Mouse (Mus musculus): ENCODE data around the gene Htr1b.

The Htr1b gene

GRCm38 (mm10) chr9:81633437-81633973 lies at the start of gene Htr1b:
Htr1b (minus strand) TSS chr9:81633828.
- DNase-seq (ENCODE audit: low read depth, low spot score), result no peak

- DNase-seq (ENCODE audit: low read depth, low spot score), result no peak
Observed at GRCm38 (mm10) chr9:81676716-81677115, 43.1 kb upstream of the Htr1b start.

GRCm38 (mm10) chr9:81637486-81637885 lies 3.9 kb upstream of the Htr1b start:
- DNase-seq (ENCODE audit: low read depth, low spot score), result no peak

GRCm38 (mm10) chr9:81635109-81635508 lies 1.5 kb upstream of the Htr1b start:
- DNase-seq (ENCODE audit: low read depth, low spot score), result no peak

GRCm38 (mm10) chr9:81634163-81634562 lies 535 bp upstream of the Htr1b start:
- DNase-seq (ENCODE audit: low read depth, low spot score), result no peak

DNA sequence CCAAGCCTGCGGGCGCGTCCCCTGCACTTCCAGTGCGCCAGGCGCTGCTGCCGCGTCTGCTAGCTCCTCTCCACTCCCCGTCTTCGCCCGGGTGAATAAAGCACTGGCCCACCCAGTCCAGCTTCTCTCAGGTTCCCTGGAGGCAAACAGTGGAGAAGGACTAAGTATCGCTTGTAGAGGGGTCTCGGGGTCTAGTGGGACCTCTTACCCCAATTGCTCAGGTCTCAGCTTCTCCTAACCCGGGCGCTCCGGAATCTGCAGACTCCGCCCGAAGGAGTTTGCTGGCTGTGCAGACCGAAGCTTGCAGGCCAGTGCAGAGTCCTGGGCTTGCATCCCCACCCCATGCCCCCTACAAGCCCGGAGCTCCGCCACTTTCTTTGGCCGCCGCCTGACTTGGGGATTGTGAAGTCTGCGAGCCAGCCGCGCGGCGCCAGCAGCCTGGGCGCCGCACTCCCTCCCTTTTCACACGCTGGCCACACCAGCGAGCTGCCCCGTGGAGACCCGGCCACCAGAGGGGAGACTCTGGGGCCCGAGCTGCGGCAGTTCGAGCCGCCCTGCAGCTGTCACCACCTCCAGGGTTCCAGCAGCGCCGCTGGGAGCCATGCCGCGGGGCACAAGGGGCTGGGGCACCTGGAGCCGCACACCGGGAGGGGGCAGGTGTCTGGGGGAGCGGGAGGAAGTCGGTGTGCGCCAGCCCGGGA lies 742 bp downstream of the Htr1b start:
- DNase-seq (ENCODE audit: low read depth, low spot score), result no peak

DNA sequence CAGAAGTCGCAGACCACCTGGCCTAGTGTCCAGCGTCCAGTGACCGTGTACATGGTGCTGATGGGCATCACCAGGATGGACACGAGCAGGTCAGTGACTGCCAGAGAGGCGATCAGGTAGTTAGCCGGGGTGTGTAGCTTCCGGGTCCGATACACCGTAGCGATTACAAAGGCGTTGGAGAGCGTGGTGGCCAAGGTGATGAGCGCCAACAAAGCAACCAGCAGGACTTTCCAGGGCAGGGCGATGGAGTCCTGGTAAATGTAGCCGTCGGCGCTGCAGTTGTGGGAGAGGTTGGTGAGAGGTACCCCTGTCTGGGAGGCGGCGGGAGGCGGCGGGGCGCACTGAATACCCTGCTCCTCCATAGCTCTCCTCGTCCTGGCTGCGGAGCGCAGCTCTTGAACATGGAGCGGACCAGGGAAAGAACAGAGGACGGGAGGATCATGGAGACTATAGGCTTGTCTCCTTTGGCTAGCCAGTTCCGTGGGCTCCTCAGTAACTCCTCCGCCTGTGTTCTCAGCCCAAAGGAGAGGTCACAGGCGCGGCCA lies 1.4 kb downstream of the Htr1b start:
- DNase-seq (ENCODE audit: low read depth, low spot score), result no peak

GRCm38 (mm10) chr9:81631581-81632091 lies 2.0 kb downstream of the Htr1b start:
- DNase-seq (ENCODE audit: low read depth, low spot score), result no peak

GRCm38 (mm10) chr9:81626899-81627606 lies 6.6 kb downstream of the Htr1b start:
- no peak for DNase-seq (ENCODE audit: low read depth, low spot score)

DNA sequence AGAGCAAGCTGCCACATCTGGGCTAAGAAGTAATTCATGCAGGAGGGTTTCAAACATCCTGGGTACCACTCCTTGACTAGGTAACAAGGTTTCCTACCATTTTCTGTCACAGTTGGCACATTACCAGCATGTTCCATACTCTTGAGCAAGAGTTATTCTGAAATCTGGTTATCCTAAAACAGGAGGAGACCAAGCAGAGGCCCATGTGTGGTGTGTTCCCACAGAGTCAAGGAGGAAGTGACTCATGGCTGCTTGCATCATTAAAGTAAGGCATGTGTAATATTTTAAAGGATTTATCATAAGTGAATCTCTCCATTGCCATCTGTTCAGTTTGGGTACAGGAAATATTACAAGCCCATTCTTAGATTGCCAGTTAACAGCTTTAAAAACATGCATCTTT lies 7.7 kb downstream of the Htr1b start:
- no peak for DNase-seq (ENCODE audit: low read depth, low spot score)

DNA sequence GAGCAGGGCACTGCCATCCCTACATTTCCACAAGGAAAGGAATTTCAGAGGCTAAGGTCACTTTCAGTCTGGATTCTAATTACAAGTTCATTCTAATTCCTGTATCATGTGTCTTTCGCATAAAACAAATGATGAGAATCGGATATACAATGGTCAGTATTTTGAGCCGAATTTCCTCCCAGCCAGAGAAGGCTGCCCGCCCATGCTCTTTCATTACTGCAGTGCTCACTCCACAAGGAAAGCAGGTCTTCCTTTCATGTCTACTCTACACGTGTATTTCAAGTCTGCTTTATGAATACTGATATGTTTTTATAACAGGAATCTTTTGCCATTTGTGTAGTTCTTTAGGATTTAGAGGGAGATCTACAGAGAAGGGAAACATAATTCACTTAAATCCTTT lies 10.8 kb downstream of the Htr1b start:
- no peak for DNase-seq (ENCODE audit: low read depth, low spot score)

GRCm38 (mm10) chr9:81611022-81611421 lies 22.6 kb downstream of the Htr1b start:
- DNase-seq (ENCODE audit: low read depth, low spot score), result no peak
